Mouse (Mus musculus) brain, embryonic 14.5 days (tissue): ENCODE measurements around the gene Fbxw21. TPM values are rescaled to one million over a fixed set of nuclear protein-coding genes. Genes with fewer than 3 reads are reported as not detected.

Experiments
- DNase-seq: peaks from one replicate; pipeline ENCODE4 v3.0.0-alpha.2; 2011; ENCODE audit warnings: low read depth
- CTCF ChIP-seq: fragments of 200-500 bp; IDR thresholded peaks from 2 replicates; pipeline ENCODE4 v1.5.1; 2012; ENCODE audit warnings: inconsistent platforms, mild to moderate bottlenecking, moderate library complexity, borderline replicate concordance; ENCODE audit not compliant: insufficient read depth, insufficient read length; ENCODE audit errors: extremely low read depth
- POLR2A ChIP-seq: fragments of 200-500 bp; IDR thresholded peaks from 2 replicates; pipeline ENCODE4 v1.6.1; 2012; ENCODE audit warnings: mild to moderate bottlenecking, inconsistent platforms, borderline replicate concordance; ENCODE audit not compliant: poor library complexity, insufficient read depth, insufficient read length, severe bottlenecking; ENCODE audit errors: extremely low read depth
- polyA plus RNA-seq: library from polyadenylated mRNA; depleted of rRNA; stranded (reverse); fragments of >200 nt; gene quantifications from 2 replicates; pipeline ENCODE4 v1.2.3, GENCODE M21; 2012; rRNA removed

Fbxw21 gene
- polyA plus RNA-seq, 1 experiment = not detected

- TF ChIP-seq POLR2A (no peak), CTCF (no peak)
- peak; percentile 65 for DNase-seq
These were observed 64.0 kb downstream of the Fbxw21 start for GRCm38 (mm10) chr9:109097831-109098230.

- no peak for TF ChIP-seq POLR2A
- peak; percentile 42 for DNase-seq
These were observed 64.5 kb downstream of the Fbxw21 start for GRCm38 (mm10) chr9:109097291-109097690.

- no peak for TF ChIP-seq CTCF
- no peak for TF ChIP-seq POLR2A
- DNase-seq = peak; percentile 41
These were observed 65.0 kb downstream of the Fbxw21 start for GRCm38 (mm10) chr9:109096856-109097255.

- TF ChIP-seq CTCF (no peak), POLR2A (peak; percentile 4; the same call in 1 of the 2 replicates)
- DNase-seq = peak; percentile 77
These were observed 65.6 kb downstream of the Fbxw21 start for GRCm38 (mm10) chr9:109096251-109096661.

GRCm38 (mm10) chr9:109095137-109095982, 66.5 kb downstream of the Fbxw21 start, which contains the start of gene Plxnb1:
Gene Plxnb1, plus strand, starts transcription at chr9:109095389.
- TF ChIP-seq CTCF (no peak), POLR2A (peak; percentile 77)
- peak; percentile 95 for DNase-seq

- no peak for TF ChIP-seq CTCF
- TF ChIP-seq POLR2A = no peak
- DNase-seq = peak; percentile 55
These were observed 67.2 kb downstream of the Fbxw21 start for GRCm38 (mm10) chr9:109094553-109095136.

GRCm38 (mm10) chr9:109093786-109094552, 67.9 kb downstream of the Fbxw21 start:
- DNase-seq = peak; percentile 9
- TF ChIP-seq CTCF = no peak

- TF ChIP-seq CTCF (no peak), POLR2A (no peak)
- no peak for DNase-seq
These were observed 69.0 kb downstream of the Fbxw21 start for GRCm38 (mm10) chr9:109092799-109093198.

GRCm38 (mm10) chr9:109091802-109092201, 70.0 kb downstream of the Fbxw21 start:
- TF ChIP-seq CTCF (no peak), POLR2A (no peak)
- no peak for DNase-seq

- TF ChIP-seq CTCF = no peak
- peak; percentile 55 for DNase-seq
These were observed 71.4 kb downstream of the Fbxw21 start for GRCm38 (mm10) chr9:109090446-109090845.

Other genes starting within 250 kb of the Fbxw21 start
- gene Tmem89, start 247.4 kb downstream of the Fbxw21 start, polyA plus RNA-seq = 0.76 and 0.88 TPM in 2 replicates
- gene Uqcrc1, start 225.4 kb downstream of the Fbxw21 start, polyA plus RNA-seq = 363 and 420 TPM in 2 replicates
- gene Col7a1, start 208.5 kb downstream of the Fbxw21 start, polyA plus RNA-seq = 7.5 and 8.3 TPM in 2 replicates
- 0.75 and 0.96 TPM in 2 replicates for gene Ucn2, start 176.0 kb downstream of the Fbxw21 start, polyA plus RNA-seq
- gene Pfkfb4, start 170.3 kb downstream of the Fbxw21 start, polyA plus RNA-seq = 32.0 and 35.3 TPM in 2 replicates
- 78.6 and 83.1 TPM in 2 replicates for gene Shisa5, start 123.5 kb downstream of the Fbxw21 start, polyA plus RNA-seq
- gene Trex1, start 102.3 kb downstream of the Fbxw21 start, polyA plus RNA-seq = 48.3 and 61.0 TPM in 2 replicates
- 41.6 and 43.6 TPM in 2 replicates for gene Atrip, start 87.9 kb downstream of the Fbxw21 start, polyA plus RNA-seq
- gene Ccdc51, start 79.5 kb downstream of the Fbxw21 start, polyA plus RNA-seq = 9.7 and 12.5 TPM in 2 replicates
- 161 and 195 TPM in 2 replicates for gene Tma7, start 79.5 kb downstream of the Fbxw21 start, polyA plus RNA-seq
- 67.5 and 82.1 TPM in 2 replicates for gene Plxnb1, start 66.7 kb downstream of the Fbxw21 start, polyA plus RNA-seq
- not detected in 2 replicates for gene Fbxw13, start 33.9 kb upstream of the Fbxw21 start, polyA plus RNA-seq
- gene Fbxw20, start 72.7 kb upstream of the Fbxw21 start, polyA plus RNA-seq = not detected in 2 replicates
- not detected in 2 replicates for gene Fbxw14, start 125.6 kb upstream of the Fbxw21 start, polyA plus RNA-seq
- not detected in 2 replicates for gene Fbxw28, start 177.6 kb upstream of the Fbxw21 start, polyA plus RNA-seq
- gene Fbxw22, start 242.3 kb upstream of the Fbxw21 start, polyA plus RNA-seq = not detected in 2 replicates